Mouse (Mus musculus) limb, embryonic 13.5 days (tissue): ENCODE results near the gene Timp3. TPM values are rescaled to one million over a fixed set of nuclear protein-coding genes. Genes with fewer than 3 reads are reported as not detected.
A peak's percentile ranks its signal among the peaks of the same experiment; 100 is the strongest.

Experiments used
- ATAC-seq: fragments of 200-750 bp; cut with Nextera tagmentation; 2 replicates; pipeline ENCODE4 v1.8.0; 2017; ENCODE audit warnings: low read depth, moderate number of reproducible peaks, moderate TSS enrichment; ENCODE audit not compliant: low FRiP score
- H3K27ac ChIP-seq: fragments of 300-500 bp; sonication (generic); 2 replicates; pipeline ENCODE4 v1.5.1; 2015; ENCODE audit warnings: inconsistent platforms, mild to moderate bottlenecking, moderate library complexity
- H3K27me3 ChIP-seq: fragments of 300-500 bp; sonication (generic); 2 replicates; pipeline ENCODE4 v1.6.1; 2015; ENCODE audit warnings: mild to moderate bottlenecking, inconsistent platforms
- H3K36me3 ChIP-seq: fragments of 300-500 bp; sonication (generic); 2 replicates; pipeline ENCODE4 v1.6.1; 2015; ENCODE audit warnings: inconsistent platforms, mild to moderate bottlenecking, moderate library complexity
- H3K4me1 ChIP-seq: fragments of 300-500 bp; sonication (generic); 2 replicates; pipeline ENCODE4 v1.6.1; 2015; ENCODE audit warnings: inconsistent platforms
- H3K4me2 ChIP-seq: fragments of 300-500 bp; sonication (generic); replicated peaks from 2 replicates; pipeline ENCODE4 v1.6.1; 2015; ENCODE audit warnings: inconsistent platforms, mild to moderate bottlenecking, moderate library complexity
- H3K4me3 ChIP-seq: fragments of 300-500 bp; sonication (generic); 2 replicates; pipeline ENCODE4 v1.5.1; 2015; ENCODE audit warnings: moderate library complexity, mild to moderate bottlenecking, inconsistent platforms
- H3K9ac ChIP-seq: fragments of 300-500 bp; sonication (generic); 2 replicates; pipeline ENCODE4 v1.6.1; 2015; ENCODE audit warnings: mild to moderate bottlenecking, inconsistent platforms
- H3K9me3 ChIP-seq: fragments of 300-500 bp; sonication (generic); 2 replicates; pipeline ENCODE4 v1.6.1; 2016; ENCODE audit warnings: inconsistent platforms
- WGBS: fragments of 180-500 bp; shearing (Covaris S2); methylation state at CpG from one replicate; pipeline ENCODE4 v1.1.7; 2015; 5-methylcytosine and 5-hydroxymethylcytosine counted together
- polyA plus RNA-seq: library from polyadenylated mRNA; unstranded; fragments of >200 nt; fragmentation: Nextera tagmentation; extraction: Ambion mirVana; gene quantifications from 2 replicates; pipeline ENCODE4 v1.2.1, GENCODE M21; 2015

Timp3 gene
- polyA plus RNA-seq, 1 experiment from 2014 or later: 89.5 TPM

- no peak for ATAC-seq
- Histone ChIP-seq H3K4me1 (no peaks in the 10 kb centered on the region; the same call in 1 of the 2 replicates), H3K27me3 (no peaks in the 10 kb centered on the region), H3K4me3 (no peak overlapping the region), H3K9me3 (no peaks in the 10 kb centered on the region), H3K9ac (no peak overlapping the region), H3K36me3 (no peaks in the 10 kb centered on the region), H3K4me2 (no peak overlapping the region), H3K27ac (no peak overlapping the region)
- WGBS: 12% methylated on average over 2 of the region's 2 CpGs
These were observed 81.7 kb downstream of the Timp3 start for GRCm38 (mm10) chr10:86381922-86382260.

- Histone ChIP-seq H3K27ac (no peak overlapping the region), H3K4me3 (no peak overlapping the region), H3K9me3 (no peaks in the 10 kb centered on the region), H3K36me3 (no peaks in the 10 kb centered on the region), H3K4me2 (no peak overlapping the region), H3K27me3 (no peaks in the 10 kb centered on the region), H3K4me1 (peaks cover 9% of the 10 kb centered on the region), H3K9ac (no peak overlapping the region)
- ATAC-seq: no peak
- WGBS: 88% methylated on average over 2 of the region's 2 CpGs
These were observed 84.5 kb downstream of the Timp3 start for GRCm38 (mm10) chr10:86384655-86385054.

DNA sequence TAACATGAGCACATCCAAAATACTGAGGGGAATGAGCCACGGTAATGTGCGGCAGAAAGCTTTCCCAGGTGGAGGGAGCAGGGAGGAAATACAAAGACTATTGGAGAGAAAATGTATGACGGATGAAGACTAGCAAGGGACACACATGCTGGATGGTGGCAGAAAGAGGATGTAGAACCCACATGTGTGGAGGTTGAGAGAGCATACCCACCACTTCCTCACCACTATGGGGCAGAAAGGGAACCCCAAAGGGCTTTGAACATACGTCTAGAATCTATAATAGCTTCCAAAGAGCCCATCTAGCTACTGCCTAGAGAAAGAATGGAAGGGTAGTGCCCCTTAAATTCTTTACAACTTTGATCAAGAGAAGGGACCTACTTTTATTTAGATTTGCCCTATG, 85.5 kb downstream of the Timp3 start:
- 52% methylated on average over 4 of the region's 4 CpGs for WGBS
- Histone ChIP-seq H3K4me3 (no peak overlapping the region), H3K27ac (no peak overlapping the region), H3K4me2 (no peak overlapping the region), H3K27me3 (no peaks in the 10 kb centered on the region), H3K9ac (no peak overlapping the region), H3K4me1 (peaks cover 12% of the 10 kb centered on the region), H3K36me3 (no peaks in the 10 kb centered on the region), H3K9me3 (no peaks in the 10 kb centered on the region)
- no peak for ATAC-seq

GRCm38 (mm10) chr10:86386232-86386631, 86.1 kb downstream of the Timp3 start:
- Histone ChIP-seq H3K4me1 (peaks cover 12% of the 10 kb centered on the region), H3K4me2 (no peak overlapping the region), H3K27me3 (no peaks in the 10 kb centered on the region), H3K27ac (no peak overlapping the region), H3K4me3 (no peak overlapping the region), H3K36me3 (no peaks in the 10 kb centered on the region), H3K9ac (no peak overlapping the region), H3K9me3 (no peaks in the 10 kb centered on the region)
- no peak for ATAC-seq
- 75% methylated on average over 4 of the region's 4 CpGs for WGBS

- H3K4me1 ChIP-seq: peaks cover 12% of the 10 kb centered on the region
- 0 out of 2 replicates have a peak, but pooled peaks have one; percentile 40 for ATAC-seq
These were observed 87.8 kb downstream of the Timp3 start for GRCm38 (mm10) chr10:86387821-86388440.

DNA sequence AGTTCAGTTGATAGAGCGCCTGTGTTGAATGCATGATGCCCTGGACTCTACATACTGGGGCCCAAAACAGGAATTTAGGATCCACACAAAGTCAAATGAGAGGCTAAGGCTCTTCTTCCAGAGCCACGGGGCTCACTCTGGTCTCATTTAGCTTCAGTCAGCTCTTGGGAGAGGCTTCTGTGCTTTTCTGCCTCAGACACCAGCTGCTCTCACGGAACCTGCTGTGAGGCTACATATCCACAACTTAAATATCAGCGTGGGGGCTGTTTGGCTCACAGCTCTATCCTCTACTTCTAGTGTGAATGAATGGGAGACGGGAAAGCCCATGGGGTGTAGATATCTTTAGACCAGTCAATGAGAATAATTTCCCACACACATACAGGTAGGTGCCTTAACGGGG, 88.6 kb downstream of the Timp3 start:
- no peak overlapping the region for H3K9ac ChIP-seq
- no peak overlapping the region for H3K4me2 ChIP-seq
- H3K36me3 ChIP-seq: no peaks in the 10 kb centered on the region
- ATAC-seq: no peak
- H3K27me3 ChIP-seq: no peaks in the 10 kb centered on the region
- H3K4me3 ChIP-seq: no peak overlapping the region
- 78% methylated on average over 6 of the region's 6 CpGs for WGBS
- peaks cover 12% of the 10 kb centered on the region for H3K4me1 ChIP-seq
- no peak overlapping the region for H3K27ac ChIP-seq
- H3K9me3 ChIP-seq: no peaks in the 10 kb centered on the region

More at GRCm38 (mm10) chr10:86387821-86388440, 87.8 kb downstream of the Timp3 start:
- H3K4me2 ChIP-seq: no peak overlapping the region
- no peaks in the 10 kb centered on the region for H3K36me3 ChIP-seq
- no peak overlapping the region for H3K27ac ChIP-seq
- H3K9me3 ChIP-seq: no peaks in the 10 kb centered on the region
- no peaks in the 10 kb centered on the region for H3K27me3 ChIP-seq
- no peak overlapping the region for H3K9ac ChIP-seq
- no peak overlapping the region for H3K4me3 ChIP-seq
- WGBS: 59% methylated on average over 5 of the region's 5 CpGs

- no peak for ATAC-seq
- WGBS: 82% methylated on average over 3 of the region's 3 CpGs
These were observed 89.2 kb downstream of the Timp3 start for GRCm38 (mm10) chr10:86389357-86389756.

DNA sequence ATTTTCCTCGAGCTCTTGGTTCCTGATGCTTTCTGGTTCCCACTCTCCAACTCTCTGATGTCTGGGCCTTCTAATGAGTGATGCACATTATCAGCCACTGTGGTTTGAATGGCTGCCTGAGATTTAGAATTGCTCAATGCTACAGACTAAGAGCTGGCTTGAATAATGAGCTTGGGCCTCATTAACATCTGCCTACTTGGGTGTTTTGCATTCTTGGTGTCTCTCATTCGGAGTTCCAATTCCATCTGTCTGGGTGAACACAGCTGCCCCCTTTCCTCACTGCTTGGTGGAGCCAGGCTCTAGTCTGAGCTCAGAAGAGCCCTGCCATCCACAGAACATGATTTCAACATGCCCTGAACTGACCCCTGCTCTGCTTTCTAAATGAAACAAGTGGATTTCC, 89.7 kb downstream of the Timp3 start:
- peaks cover 4% of the 10 kb centered on the region; the same call in 1 of the 2 replicates for H3K36me3 ChIP-seq
- H3K4me1 ChIP-seq: peaks cover 12% of the 10 kb centered on the region
- no peak overlapping the region for H3K27ac ChIP-seq
- H3K4me3 ChIP-seq: no peak overlapping the region
- no peak for ATAC-seq
- WGBS: 52% methylated on average over 2 of the region's 2 CpGs
- no peak overlapping the region for H3K9ac ChIP-seq
- no peak overlapping the region for H3K4me2 ChIP-seq
- no peaks in the 10 kb centered on the region for H3K27me3 ChIP-seq
- peaks cover 6% of the 10 kb centered on the region; the same call in 1 of the 2 replicates for H3K9me3 ChIP-seq

More at GRCm38 (mm10) chr10:86389357-86389756, 89.2 kb downstream of the Timp3 start:
- Histone ChIP-seq H3K9me3 (peaks cover under 1% of the 10 kb centered on the region; the same call in 1 of the 2 replicates), H3K27ac (no peak overlapping the region), H3K4me1 (peaks cover 12% of the 10 kb centered on the region), H3K4me3 (no peak overlapping the region), H3K27me3 (no peaks in the 10 kb centered on the region), H3K36me3 (no peaks in the 10 kb centered on the region), H3K9ac (no peak overlapping the region), H3K4me2 (no peak overlapping the region)

- peaks cover 16% of the 10 kb centered on the region for H3K4me1 ChIP-seq
- peaks cover 4% of the 10 kb centered on the region; the same call in 1 of the 2 replicates for H3K36me3 ChIP-seq
- no peak overlapping the region for H3K9ac ChIP-seq
- H3K9me3 ChIP-seq: peaks cover 6% of the 10 kb centered on the region; the same call in 1 of the 2 replicates
- no peak overlapping the region for H3K4me2 ChIP-seq
- ATAC-seq: no peak
- H3K4me3 ChIP-seq: no peak overlapping the region
- no peaks in the 10 kb centered on the region for H3K27me3 ChIP-seq
- 82% methylated on average over 3 of the region's 3 CpGs for WGBS
- H3K27ac ChIP-seq: no peak overlapping the region
These were observed 92.2 kb downstream of the Timp3 start for GRCm38 (mm10) chr10:86392399-86392798.

DNA sequence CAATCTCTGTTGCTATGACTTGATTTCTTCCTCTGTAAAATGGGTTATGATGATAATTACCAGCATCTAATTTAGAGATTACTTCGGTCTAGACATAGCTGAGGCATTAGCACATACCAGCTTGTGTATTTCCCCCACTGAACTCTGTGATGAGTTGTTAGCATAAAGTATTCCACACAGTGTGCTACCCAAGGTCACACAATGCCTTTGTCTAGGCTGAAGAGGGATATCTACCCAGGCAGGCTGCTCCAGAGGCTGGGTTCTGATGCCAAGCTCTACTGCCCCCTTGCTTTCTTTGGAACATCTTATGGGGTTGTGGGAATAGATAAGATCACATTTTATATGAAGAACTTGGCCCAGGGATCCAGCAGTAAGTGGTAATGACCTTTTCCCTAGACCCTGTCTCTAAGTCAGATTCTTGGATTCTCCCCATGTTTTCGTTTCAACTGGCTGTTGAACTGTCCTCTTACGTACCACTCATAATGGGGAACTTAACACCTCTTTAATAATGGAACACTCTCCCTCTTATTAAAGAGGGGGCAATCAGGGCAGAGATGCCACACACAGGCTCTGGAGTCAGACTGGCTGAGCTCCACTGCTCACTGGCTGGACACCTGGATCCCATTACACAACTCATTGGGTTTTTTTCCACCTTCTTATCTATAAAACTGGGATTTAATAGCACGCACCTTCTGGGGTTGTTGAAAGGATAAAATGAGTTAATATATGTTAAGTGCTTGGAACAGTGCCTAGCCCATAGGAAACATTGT, 97.6 kb downstream of the Timp3 start:
- ATAC-seq: peak; percentile 93
- Histone ChIP-seq H3K9ac (no peak overlapping the region), H3K4me2 (no peak overlapping the region), H3K9me3 (peaks cover 6% of the 10 kb centered on the region; the same call in 1 of the 2 replicates), H3K4me1 (peaks cover 19% of the 10 kb centered on the region), H3K4me3 (no peak overlapping the region), H3K36me3 (peaks cover 4% of the 10 kb centered on the region; the same call in 1 of the 2 replicates), H3K27ac (0 out of 2 replicates have a peak overlapping the region, but pooled peaks have one; percentile 4), H3K27me3 (no peaks in the 10 kb centered on the region)
- WGBS: 34% methylated on average over 4 of the region's 4 CpGs

- Histone ChIP-seq H3K9ac (no peak overlapping the region), H3K9me3 (peaks cover 6% of the 10 kb centered on the region; the same call in 1 of the 2 replicates), H3K4me1 (peaks cover 19% of the 10 kb centered on the region), H3K36me3 (peaks cover 4% of the 10 kb centered on the region; the same call in 1 of the 2 replicates), H3K4me3 (no peak overlapping the region), H3K27ac (no peak overlapping the region; the same call in 1 of the 2 replicates), H3K27me3 (no peaks in the 10 kb centered on the region), H3K4me2 (no peak overlapping the region)
- ATAC-seq: no peak
- WGBS: 43% methylated on average over 2 of the region's 2 CpGs
These were observed 98.2 kb downstream of the Timp3 start for GRCm38 (mm10) chr10:86398347-86398720.
